Mouse (Mus musculus) hindbrain, embryonic 14.5 days (tissue): Measurements from ENCODE around the gene Tcf7l1. TPM values are rescaled to one million over a fixed set of nuclear protein-coding genes. Genes with fewer than 3 reads are reported as not detected.

Source experiments
- ATAC-seq: fragments of 200-750 bp; cut with Nextera tagmentation; 2 replicates; pipeline ENCODE4 v1.8.0; 2017; ENCODE audit warnings: moderate number of reproducible peaks, mild to moderate bottlenecking, moderate TSS enrichment, moderate library complexity; ENCODE audit not compliant: low FRiP score
- DNase-seq: peaks from one replicate; pipeline ENCODE4 v3.0.0-alpha.2; 2015; ENCODE audit warnings: low spot score
- H3K27ac ChIP-seq: fragments of 300-500 bp; sonication (generic); 2 replicates; pipeline ENCODE4 v1.5.1; 2014; ENCODE audit warnings: mild to moderate bottlenecking, moderate library complexity
- H3K27me3 ChIP-seq: fragments of 300-500 bp; sonication (generic); 2 replicates; pipeline ENCODE4 v1.6.1; 2014; ENCODE audit warnings: mild to moderate bottlenecking, low read length, mixed read lengths; ENCODE audit not compliant: control insufficient read depth, insufficient read depth
- H3K36me3 ChIP-seq: fragments of 300-500 bp; sonication (generic); replicated peaks from 2 replicates; pipeline ENCODE4 v1.6.1; 2014; ENCODE audit not compliant: control insufficient read depth, insufficient read depth
- H3K4me1 ChIP-seq: fragments of 300-500 bp; sonication (generic); replicated peaks from 2 replicates; pipeline ENCODE4 v1.6.1; 2014; ENCODE audit warnings: antibody characterized with exemption, low read length, mixed read lengths; ENCODE audit not compliant: control insufficient read depth, insufficient read depth
- H3K4me2 ChIP-seq: fragments of 300-500 bp; sonication (generic); replicated peaks from 2 replicates; pipeline ENCODE4 v1.6.1; 2014; ENCODE audit warnings: mild to moderate bottlenecking, moderate library complexity
- H3K4me3 ChIP-seq: fragments of 300-500 bp; sonication (generic); replicated peaks from 2 replicates; pipeline ENCODE4 v1.5.1; 2014; ENCODE audit warnings: mild to moderate bottlenecking, low read length
- H3K9ac ChIP-seq: fragments of 300-500 bp; sonication (generic); 2 replicates; pipeline ENCODE4 v1.6.1; 2014
- H3K9me3 ChIP-seq: fragments of 300-500 bp; sonication (generic); 2 replicates; pipeline ENCODE4 v1.6.1; 2016; ENCODE audit warnings: low read length; ENCODE audit not compliant: control insufficient read depth
- WGBS: fragments of 180-500 bp; shearing (Covaris S2); extraction: QIAGEN DNeasy Blood & Tissue Kit; methylation state at CpG from one replicate; pipeline ENCODE4 v1.1.7; 2014; 5-methylcytosine and 5-hydroxymethylcytosine counted together
- polyA plus RNA-seq: library from polyadenylated mRNA; unstranded; fragments of >200 nt; fragmentation: Nextera tagmentation; extraction: Ambion mirVana; gene quantifications from 2 replicates; pipeline ENCODE4 v1.2.1, GENCODE M21; 2014

Tcf7l1 gene
- polyA plus RNA-seq, 1 experiment from 2014 or later = 7.3 TPM

DNA sequence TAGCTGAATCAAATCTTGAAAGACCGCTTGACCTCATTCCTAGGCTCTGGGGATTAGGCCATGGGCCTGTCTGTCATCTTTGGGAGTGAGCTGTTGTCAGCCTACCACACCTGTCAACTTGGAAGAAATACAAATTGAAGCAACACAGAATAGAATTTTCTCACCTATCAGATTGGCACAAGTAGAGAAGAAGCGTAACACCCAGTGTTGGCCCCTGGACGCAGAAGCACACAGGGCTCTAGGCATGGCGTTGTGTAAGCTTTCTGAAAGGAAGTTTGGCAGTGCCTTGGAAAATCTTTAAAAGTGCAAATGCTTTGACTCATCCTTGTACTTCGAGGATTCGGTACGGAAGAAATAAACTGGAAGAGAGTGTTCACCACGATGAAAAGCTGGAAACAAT lies 3.6 kb upstream of the Tcf7l1 start:
- no peak for DNase-seq
- H3K9me3 ChIP-seq = no peaks in the 10 kb centered on the region
- no peaks in the 10 kb centered on the region for H3K36me3 ChIP-seq
- H3K4me1 ChIP-seq = no peaks in the 10 kb centered on the region; the same call in 1 of the 2 replicates
- no peak overlapping the region for H3K9ac ChIP-seq
- H3K27me3 ChIP-seq = peaks cover 12% of the 10 kb centered on the region; the same call in 1 of the 2 replicates
- WGBS = 97% methylated on average over 8 of the region's 8 CpGs
- H3K27ac ChIP-seq = no peak overlapping the region
- no peak for ATAC-seq
- H3K4me2 ChIP-seq = no peak overlapping the region
- H3K4me3 ChIP-seq = no peak overlapping the region

DNA sequence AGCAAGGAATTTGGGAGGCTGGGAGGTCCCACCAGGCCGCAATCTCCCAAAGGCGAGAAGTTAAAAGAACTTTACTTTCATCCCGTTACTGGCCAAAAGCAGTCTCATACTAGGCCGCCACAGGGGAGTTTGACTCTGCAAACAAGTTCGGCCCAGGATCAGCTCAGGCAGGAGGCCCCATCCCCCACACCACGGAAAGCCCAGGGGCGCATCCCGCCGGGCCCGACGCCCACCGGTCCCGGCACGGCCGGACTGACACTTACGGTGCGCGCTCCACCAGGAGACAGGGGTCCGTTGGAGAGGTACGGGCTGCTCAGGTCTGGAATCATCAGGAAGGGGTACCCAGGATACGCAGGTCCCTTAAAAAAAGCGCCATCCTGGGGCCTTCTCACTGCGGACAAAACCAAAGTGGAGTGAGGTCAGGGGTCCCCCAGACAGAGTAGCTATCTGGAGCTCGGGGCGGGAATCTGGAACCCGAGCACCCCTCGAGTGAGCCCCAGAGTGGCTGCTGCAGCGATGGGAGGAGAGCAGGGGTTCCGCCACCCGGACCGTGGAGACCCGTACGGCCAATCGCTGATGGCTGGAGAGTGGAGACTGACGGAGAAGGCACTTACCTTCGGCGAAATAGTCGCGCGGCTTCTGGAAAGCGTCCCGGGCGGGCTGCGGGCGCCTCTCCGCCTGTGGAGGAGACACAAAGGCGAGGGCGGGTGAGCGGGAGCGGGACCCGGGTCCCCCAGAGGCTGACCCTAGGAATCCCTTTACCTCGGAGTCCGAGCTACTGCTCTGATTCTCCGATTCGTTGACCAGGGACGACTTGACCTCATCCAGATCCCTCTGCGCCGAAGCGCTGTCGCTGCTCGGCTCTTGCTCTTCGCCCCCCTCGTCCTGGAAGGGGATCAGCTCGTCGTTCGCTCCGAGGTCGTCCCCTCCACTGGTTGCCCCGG lies 834 bp downstream of the Tcf7l1 start:
- Histone ChIP-seq H3K27ac (peak overlapping the region; percentile 62), H3K4me2 (peak overlapping the region; percentile 99), H3K9me3 (no peaks in the 10 kb centered on the region), H3K36me3 (no peaks in the 10 kb centered on the region), H3K9ac (peak overlapping the region; percentile 56), H3K4me1 (no peaks in the 10 kb centered on the region; the same call in 1 of the 2 replicates), H3K27me3 (peaks cover 24% of the 10 kb centered on the region), H3K4me3 (peak overlapping the region; percentile 63)
- under 1% methylated on average over 69 of the region's 69 CpGs for WGBS
- DNase-seq (peak; percentile 49), ATAC-seq (peak; percentile 29)

DNA sequence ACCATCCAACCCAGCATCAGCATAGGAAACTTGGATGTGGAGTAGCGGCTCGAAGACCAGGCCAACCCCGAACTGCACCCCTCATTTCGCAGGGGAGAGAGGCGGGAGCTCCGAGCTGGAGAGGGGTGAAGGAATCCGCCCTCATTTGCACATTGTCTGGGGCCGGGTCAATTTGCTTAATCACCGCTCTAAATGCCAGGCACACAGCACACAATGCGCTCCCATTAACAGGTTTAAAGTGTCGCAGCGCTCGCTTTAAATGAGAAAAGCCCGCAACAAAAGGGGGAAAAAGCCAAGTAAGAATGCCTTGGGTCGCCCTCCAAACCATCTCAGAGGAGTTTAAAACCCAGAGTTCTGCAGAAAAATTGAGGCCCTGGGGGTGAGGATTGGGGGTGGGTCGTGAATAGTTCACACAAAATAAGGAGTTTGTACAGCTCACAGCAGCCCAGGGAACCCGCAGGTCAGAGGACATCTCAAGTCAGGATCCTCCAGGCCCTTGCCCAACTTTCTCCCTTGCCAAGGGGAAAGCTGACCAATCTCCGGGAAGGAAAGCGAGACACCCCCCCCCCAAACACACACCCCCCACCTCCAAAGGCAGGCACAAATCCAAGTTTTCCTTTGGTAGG lies 1.6 kb downstream of the Tcf7l1 start:
- Histone ChIP-seq H3K9ac (peak overlapping the region; percentile 56), H3K27ac (no peak overlapping the region; the same call in 1 of the 2 replicates)
- ATAC-seq = no peak

DNA sequence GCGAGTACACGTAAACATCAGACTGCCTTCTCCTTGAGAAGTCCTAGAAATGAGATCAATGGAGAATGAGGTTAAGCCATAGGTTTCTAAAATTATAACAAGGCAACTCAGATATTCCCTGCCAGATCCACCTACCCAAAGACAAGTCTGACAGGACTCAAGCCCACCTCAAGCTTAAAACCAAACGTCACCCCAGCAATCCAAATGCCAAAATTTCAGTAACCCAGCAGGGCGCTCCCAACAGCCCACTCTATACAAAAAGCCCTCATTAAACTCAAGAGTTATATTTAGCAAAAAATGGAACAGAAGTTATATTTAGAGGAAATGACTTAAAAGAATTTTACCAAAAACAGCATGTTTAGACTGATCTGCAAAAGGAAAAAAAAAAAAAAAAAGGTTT lies 5.3 kb downstream of the Tcf7l1 start:
- peaks cover 21% of the 10 kb centered on the region for H3K27me3 ChIP-seq
- no peaks in the 10 kb centered on the region; the same call in 1 of the 2 replicates for H3K4me1 ChIP-seq
- no peak overlapping the region for H3K9ac ChIP-seq
- no peak overlapping the region for H3K4me2 ChIP-seq
- DNase-seq = no peak
- no peaks in the 10 kb centered on the region for H3K9me3 ChIP-seq
- no peaks in the 10 kb centered on the region for H3K36me3 ChIP-seq
- no peak overlapping the region for H3K4me3 ChIP-seq
- no peak for ATAC-seq
- 90% methylated on average over 4 of the region's 4 CpGs for WGBS
- no peak overlapping the region for H3K27ac ChIP-seq

More for the DNA sequence above, 1.6 kb downstream of the Tcf7l1 start:
- WGBS = under 1% methylated on average over 19 of the region's 19 CpGs
- peak overlapping the region; percentile 99 for H3K4me2 ChIP-seq
- H3K27me3 ChIP-seq = peaks cover 24% of the 10 kb centered on the region
- no peaks in the 10 kb centered on the region for H3K36me3 ChIP-seq
- peak overlapping the region; percentile 63 for H3K4me3 ChIP-seq
- H3K4me1 ChIP-seq = no peaks in the 10 kb centered on the region; the same call in 1 of the 2 replicates
- no peaks in the 10 kb centered on the region for H3K9me3 ChIP-seq
- no peak for DNase-seq

DNA sequence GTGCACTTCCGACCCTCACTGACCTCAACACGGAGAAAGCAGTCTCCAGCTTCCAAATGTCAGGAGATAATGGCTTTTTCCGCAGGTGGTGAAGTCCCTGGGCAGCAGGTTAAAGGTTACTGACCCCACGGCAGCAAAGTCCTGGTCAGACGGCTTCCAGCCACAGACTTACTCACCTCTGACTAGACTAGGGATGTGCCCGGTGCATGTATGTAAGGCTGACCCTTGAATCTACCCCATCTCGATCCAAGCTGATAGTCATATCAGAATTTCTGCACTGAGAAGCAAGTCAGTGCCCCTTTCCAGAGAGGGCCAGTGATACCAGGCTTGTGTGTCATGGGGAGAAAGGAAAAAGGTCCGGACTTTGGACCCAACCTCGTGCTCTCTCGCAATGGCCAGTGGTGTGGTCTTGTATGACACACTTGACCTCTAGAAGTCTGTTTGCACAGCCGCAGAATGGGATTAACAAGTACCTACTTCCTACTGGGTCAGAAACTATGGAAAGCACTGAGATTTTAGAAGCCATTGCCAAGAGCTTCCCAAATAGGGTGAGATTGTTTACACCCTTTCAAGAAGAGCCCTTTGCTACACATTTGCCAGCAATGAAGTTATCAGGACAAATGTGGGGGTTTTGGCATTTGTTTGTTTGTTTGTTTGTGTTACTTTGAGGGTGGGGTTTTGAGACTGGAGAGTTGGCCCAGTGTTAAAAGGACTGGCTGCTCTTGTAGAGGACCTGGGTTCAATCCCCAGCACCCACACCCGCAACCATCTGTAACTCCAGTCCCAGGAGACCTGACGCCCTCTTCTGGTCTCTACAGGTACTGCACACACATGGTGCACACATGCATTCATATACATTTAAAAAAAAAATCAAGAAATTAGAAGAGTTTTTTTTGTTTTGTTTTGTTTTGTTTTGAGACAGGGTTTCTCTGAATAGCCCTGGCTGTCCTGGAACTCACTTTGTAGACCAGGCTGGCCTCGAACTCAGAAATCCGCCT lies 10.0 kb downstream of the Tcf7l1 start:
- Histone ChIP-seq H3K27me3 (no peaks in the 10 kb centered on the region), H3K4me3 (no peak overlapping the region), H3K27ac (no peak overlapping the region), H3K9ac (no peak overlapping the region), H3K4me2 (no peak overlapping the region), H3K9me3 (no peaks in the 10 kb centered on the region), H3K36me3 (no peaks in the 10 kb centered on the region), H3K4me1 (no peaks in the 10 kb centered on the region)
- DNase-seq = no peak
- no peak for ATAC-seq
- whole genome bisulfite sequencing = 93% methylated on average over 15 of the region's 15 CpGs

DNA sequence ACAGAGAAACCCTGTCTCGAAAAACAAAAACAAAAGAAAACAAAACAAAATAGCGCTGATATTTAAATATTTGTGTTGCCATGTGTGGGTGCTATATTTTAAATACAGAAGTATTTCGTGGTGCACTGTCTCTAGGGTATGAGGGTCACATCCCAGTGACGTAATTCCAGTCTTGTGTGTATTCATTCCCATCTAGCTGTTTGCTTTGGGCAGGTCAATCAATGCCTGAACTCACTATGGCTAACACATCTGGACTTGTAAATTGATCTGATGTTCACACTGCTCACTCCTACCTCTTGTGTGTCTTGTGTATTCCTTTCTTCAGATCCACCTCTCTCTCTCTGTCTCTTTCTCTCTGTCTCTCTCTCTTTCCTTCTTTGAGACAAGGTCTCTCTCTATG lies 11.8 kb downstream of the Tcf7l1 start:
- Histone ChIP-seq H3K27me3 (no peaks in the 10 kb centered on the region), H3K9ac (no peak overlapping the region), H3K4me2 (no peak overlapping the region), H3K36me3 (no peaks in the 10 kb centered on the region), H3K9me3 (no peaks in the 10 kb centered on the region), H3K27ac (no peak overlapping the region), H3K4me1 (no peaks in the 10 kb centered on the region), H3K4me3 (no peak overlapping the region)
- ATAC-seq (no peak), DNase-seq (no peak)
- WGBS = 98% methylated on average over 4 of the region's 4 CpGs

DNA sequence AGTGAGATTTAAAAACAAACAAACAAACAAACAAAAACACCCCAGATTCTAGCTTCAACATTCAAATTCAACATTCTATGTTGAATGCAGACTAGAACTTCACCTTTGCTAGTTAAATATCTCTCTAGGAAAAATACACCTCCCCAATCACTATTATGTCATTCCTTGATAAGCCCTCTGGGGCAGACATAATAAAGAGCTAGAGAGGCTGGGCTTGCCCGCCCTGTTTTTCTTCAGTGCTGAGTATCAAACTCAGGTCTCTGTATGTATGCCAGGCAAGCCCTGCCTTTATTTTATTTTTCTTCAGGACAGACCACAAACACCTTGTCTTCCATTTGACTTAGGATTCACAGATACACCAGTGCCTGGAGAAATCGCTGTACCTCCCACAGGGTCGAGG lies 14.8 kb downstream of the Tcf7l1 start:
- H3K4me3 ChIP-seq = no peak overlapping the region
- no peaks in the 10 kb centered on the region for H3K27me3 ChIP-seq
- ATAC-seq (no peak), DNase-seq (no peak)
- H3K4me2 ChIP-seq = no peak overlapping the region
- no peak overlapping the region for H3K27ac ChIP-seq
- no peak overlapping the region for H3K9ac ChIP-seq
- H3K36me3 ChIP-seq = no peaks in the 10 kb centered on the region
- no peaks in the 10 kb centered on the region for H3K4me1 ChIP-seq
- WGBS = 46% methylated on average over 3 of the region's 3 CpGs
- no peaks in the 10 kb centered on the region for H3K9me3 ChIP-seq

DNA sequence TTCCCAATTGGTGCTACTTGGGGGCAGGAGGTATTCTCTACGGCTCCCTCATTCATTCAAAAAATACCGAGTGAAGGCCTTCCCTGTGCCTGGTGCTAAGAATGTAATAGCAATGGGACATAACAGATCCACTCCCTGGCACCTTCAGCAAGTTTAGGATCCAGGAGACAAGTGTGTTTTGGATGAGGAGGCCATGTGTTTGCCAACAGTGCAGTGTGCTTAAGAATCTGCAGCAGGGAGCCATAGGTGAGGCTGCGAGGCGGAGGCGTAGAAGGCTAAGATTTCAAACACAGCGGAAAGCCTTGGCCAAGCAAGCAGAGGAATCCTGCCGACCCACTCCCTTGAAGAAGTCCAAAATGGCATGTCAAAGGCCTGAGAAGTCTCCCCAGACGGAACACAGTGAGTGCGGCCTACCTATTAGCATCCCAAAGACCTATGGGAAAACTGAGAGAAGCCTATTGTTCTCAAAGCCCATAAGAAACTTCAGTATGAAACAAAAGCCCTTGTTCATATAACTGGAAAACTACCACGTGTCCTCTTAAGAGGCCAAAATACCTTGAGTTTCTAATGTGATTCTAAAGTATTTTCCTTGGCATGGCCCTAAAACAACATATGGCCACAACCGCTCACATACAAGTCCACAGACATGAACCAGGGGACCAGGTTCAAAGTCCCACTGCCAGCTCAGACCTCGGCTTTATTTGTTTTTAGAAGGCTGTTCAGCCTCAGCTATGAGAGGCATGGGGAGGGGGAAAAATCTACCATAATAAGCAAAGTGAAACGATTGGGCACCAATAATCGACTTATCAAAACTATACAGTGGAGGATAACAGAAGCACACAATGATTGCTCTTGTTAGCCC lies 18.9 kb downstream of the Tcf7l1 start:
- no peaks in the 10 kb centered on the region for H3K9me3 ChIP-seq
- H3K4me2 ChIP-seq = no peak overlapping the region
- no peaks in the 10 kb centered on the region for H3K36me3 ChIP-seq
- no peak for DNase-seq
- 0 out of 2 replicates have a peak, but pooled peaks cover 5% of the 10 kb centered on the region for H3K4me1 ChIP-seq
- 72% methylated on average over 14 of the region's 14 CpGs for WGBS
- ATAC-seq = no peak
- H3K9ac ChIP-seq = no peak overlapping the region
- no peak overlapping the region for H3K4me3 ChIP-seq
- no peaks in the 10 kb centered on the region for H3K27me3 ChIP-seq
- no peak overlapping the region for H3K27ac ChIP-seq
